Mouse (Mus musculus): ENCODE results near the gene Pecam1. TPM values are rescaled to one million over a fixed set of nuclear protein-coding genes. Genes with fewer than 3 reads are reported as not detected.

Gene Pecam1
- polyA plus RNA-seq, 1 experiment from 2014 or later: 14.8 TPM

DNA sequence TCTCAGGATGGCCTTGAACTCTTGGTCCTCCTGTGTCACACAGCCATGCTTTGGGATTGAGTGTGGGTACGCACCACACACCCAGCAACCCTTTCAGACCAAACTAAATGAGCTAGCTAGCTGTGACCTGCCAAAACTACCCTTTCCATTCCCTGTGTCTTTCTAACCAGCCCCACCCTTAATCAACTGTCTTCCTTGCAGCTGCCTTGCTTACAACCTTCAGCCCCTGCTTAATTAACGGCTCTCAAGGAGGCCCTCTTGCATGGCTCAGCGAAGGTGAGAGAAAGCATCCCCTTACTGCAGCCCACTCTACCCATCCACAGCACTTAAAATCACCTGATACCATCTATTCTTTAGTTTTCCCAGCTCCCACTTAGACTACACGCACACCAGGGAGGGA is 73.1 kb downstream of the Pecam1 start:
- H3K4me2 ChIP-seq: no peak overlapping the region
- no peak overlapping the region for H3K4me3 ChIP-seq (replicated peaks)
- no peaks in the 10 kb centered on the region for H3K27me3 ChIP-seq
- H3K4me1 ChIP-seq: peaks cover 20% of the 10 kb centered on the region
- WGBS: 72% methylated on average over 4 of the region's 4 CpGs
- H3K9ac ChIP-seq: no peak overlapping the region
- no peak for ATAC-seq (ENCODE audit: low FRiP score)
- H3K27ac ChIP-seq: no peak overlapping the region
- H3K9me3 ChIP-seq: no peaks in the 10 kb centered on the region
- no peaks in the 10 kb centered on the region for H3K36me3 ChIP-seq (replicated peaks)

DNA sequence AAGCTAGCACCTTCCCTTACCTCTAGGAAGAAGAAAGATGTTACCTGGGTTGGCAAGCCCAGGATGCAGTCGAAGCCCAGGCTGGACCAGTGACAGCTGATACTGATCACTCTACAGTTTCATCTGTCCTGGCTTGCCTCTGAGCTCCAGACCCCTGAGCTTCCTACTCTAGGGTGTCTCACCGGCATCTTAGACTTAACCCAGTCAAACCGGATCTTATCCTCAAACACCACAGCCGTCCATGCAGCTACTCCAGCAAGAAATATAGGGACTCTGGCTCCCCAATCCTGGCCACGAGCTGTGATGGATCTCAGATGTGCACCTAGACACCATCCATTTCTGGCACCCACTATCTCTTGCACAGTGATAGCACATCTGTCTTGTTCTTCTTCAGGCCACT is 74.6 kb downstream of the Pecam1 start:
- Histone ChIP-seq H3K4me1 (peaks cover 23% of the 10 kb centered on the region), H3K36me3 (replicated peaks) (no peaks in the 10 kb centered on the region), H3K27me3 (no peaks in the 10 kb centered on the region), H3K27ac (no peak overlapping the region), H3K4me2 (no peak overlapping the region), H3K9me3 (no peaks in the 10 kb centered on the region), H3K4me3 (replicated peaks) (no peak overlapping the region), H3K9ac (no peak overlapping the region)
- ATAC-seq (ENCODE audit: low FRiP score): no peak
- WGBS: 90% methylated on average over 5 of the region's 5 CpGs

DNA sequence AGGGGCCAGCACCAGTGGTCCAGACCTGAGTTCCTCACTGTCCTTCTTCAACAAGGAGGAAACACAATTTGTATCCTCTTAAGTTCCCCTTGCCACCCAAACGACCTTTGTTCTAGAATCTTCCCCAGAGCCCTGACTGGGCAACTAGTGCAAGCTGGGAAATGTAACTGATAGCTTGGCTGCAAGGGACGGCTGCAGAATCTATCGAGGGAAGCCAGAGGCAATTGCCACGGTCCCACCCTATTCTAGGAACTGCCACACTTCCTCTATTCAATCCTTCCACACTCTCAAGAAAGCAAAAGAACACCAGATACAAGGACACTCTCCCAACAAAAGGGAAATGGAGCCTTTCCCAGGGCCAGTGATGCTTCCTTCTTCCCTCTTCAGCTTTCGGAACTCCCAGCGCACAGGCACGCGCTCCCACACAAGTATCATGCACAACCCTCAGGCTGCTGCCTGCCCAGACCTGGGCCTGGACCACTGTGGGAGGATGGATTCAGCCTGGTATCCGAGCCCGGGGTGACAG is 75.2 kb downstream of the Pecam1 start:
- H3K4me2 ChIP-seq: peak overlapping the region; percentile 13

DNA sequence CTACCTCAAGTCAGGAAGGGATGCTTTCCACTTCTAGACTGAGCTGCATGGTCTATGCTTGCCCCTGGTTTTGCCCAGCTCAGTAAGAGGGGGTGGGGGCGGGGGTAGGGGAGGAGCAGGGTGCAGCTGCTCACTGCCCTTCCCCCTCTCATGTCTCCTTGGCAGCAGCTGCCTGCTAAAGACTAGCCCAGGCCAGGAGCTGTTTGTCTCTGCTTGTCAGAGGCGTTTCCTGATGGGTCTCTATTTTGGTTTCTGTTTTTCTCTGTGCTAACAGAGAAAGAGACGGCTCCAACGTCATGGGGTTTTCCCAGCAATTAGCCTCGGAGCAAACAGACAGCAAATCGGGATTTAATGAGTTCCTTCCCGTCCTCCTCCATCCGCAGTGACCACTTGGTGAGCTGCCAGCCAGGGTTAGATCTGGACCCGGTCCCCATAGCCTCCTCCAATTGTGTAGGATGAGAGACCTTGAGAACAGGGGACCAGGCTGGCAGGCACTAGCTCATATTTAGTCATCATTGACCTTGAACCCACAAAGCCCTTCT is 75.7 kb downstream of the Pecam1 start:
- Histone ChIP-seq H3K9me3 (no peaks in the 10 kb centered on the region), H3K4me3 (replicated peaks) (no peak overlapping the region), H3K36me3 (replicated peaks) (no peaks in the 10 kb centered on the region), H3K27me3 (no peaks in the 10 kb centered on the region), H3K4me1 (peaks cover 27% of the 10 kb centered on the region), H3K4me2 (peak overlapping the region; percentile 13), H3K9ac (no peak overlapping the region), H3K27ac (peak overlapping the region; percentile 83)
- WGBS: 2% methylated on average over 9 of the region's 9 CpGs
- peak; percentile 93 for ATAC-seq (ENCODE audit: low FRiP score)

More for the DNA sequence above, 75.2 kb downstream of the Pecam1 start:
- 76% methylated on average over 10 of the region's 10 CpGs for WGBS
- Histone ChIP-seq H3K27me3 (no peaks in the 10 kb centered on the region), H3K4me1 (peaks cover 24% of the 10 kb centered on the region), H3K9ac (no peak overlapping the region), H3K9me3 (no peaks in the 10 kb centered on the region), H3K4me3 (replicated peaks) (no peak overlapping the region), H3K27ac (peak overlapping the region; percentile 83), H3K36me3 (replicated peaks) (no peaks in the 10 kb centered on the region)
- ATAC-seq (ENCODE audit: low FRiP score): no peak

DNA sequence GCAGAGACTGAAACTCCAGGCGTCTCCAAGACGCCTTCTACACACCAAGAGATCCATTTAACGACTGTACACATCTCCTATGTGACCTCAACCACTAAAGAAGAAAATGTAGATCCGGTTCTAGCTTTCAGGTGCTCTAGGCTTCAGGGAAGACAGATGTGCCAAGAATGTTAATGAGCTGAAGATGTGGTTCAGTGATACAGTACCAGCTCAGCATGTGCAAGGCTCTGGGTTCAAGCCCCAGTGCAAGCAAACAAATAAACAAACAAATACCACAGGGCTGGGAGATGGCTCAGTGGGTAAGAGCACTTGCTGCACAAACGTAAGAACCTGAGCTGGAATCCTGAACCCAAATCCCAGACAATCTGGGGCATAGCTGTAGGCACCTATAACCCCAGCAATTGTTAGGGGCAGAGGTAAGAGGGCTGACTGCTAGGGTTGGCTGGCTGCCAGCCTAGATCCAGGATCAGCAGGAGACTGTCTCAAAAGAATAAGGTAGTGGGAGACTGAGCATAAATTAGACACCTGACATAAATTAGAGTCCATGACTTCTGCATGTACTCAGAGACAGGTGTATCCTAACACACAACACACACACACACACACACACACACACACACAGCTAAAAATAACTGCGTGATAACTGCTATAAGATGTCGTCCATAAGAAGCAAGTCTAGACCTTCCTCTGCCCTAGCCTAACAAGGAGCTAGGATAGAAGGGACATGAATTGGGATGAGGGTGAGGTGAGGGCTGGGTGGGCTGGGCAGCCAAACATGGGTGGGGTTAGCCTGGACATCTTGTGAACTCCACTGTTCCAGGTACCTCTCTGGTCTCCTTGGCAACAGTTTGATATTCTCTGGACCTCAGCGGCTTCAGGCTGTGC is 76.5 kb downstream of the Pecam1 start:
- H3K36me3 ChIP-seq (replicated peaks): no peaks in the 10 kb centered on the region
- 68% methylated on average over 8 of the region's 8 CpGs for WGBS
- H3K4me2 ChIP-seq: peak overlapping the region; percentile 13; the same call in 1 of the 2 replicates
- peaks cover 32% of the 10 kb centered on the region for H3K4me1 ChIP-seq
- H3K9me3 ChIP-seq: no peaks in the 10 kb centered on the region
- no peaks in the 10 kb centered on the region for H3K27me3 ChIP-seq
- H3K9ac ChIP-seq: no peak overlapping the region
- ATAC-seq (ENCODE audit: low FRiP score): no peak; the same call in 1 of the 2 replicates
- H3K27ac ChIP-seq: peak overlapping the region; percentile 83
- no peak overlapping the region for H3K4me3 ChIP-seq (replicated peaks)

DNA sequence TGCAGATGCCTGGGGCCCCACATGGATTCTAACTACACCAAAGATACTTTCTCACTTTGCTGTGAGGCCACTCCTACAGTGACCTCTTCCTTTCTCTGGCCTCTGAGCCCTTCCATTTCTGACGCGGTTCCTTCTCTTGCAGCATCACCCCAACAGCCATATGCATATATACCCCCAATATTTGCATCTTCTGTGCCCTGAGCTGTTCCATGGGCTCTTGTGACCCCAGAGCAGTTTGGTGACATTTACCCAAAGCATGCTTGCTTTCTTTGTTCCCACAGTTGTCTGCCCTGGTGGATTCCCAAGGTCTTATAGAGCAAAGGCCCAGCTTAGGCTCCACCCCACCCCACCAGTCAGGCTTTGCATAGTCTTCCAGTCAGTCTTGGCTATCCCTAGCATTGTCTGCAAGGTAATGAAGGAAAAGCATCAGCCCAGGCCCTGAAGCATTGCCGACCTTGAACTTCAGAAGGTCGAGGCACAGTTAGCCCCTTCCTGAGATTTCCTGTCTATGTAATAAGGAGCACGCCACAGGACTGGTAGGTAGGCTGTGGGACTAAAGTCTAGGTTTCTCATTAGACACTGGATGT is 77.4 kb downstream of the Pecam1 start:
- Histone ChIP-seq H3K36me3 (replicated peaks) (no peaks in the 10 kb centered on the region), H3K9me3 (no peaks in the 10 kb centered on the region), H3K27ac (no peak overlapping the region), H3K4me2 (no peak overlapping the region), H3K27me3 (no peaks in the 10 kb centered on the region), H3K4me1 (peaks cover 32% of the 10 kb centered on the region), H3K9ac (no peak overlapping the region), H3K4me3 (replicated peaks) (no peak overlapping the region)
- no peak for ATAC-seq (ENCODE audit: low FRiP score)
- WGBS: 93% methylated on average over 5 of the region's 5 CpGs

DNA sequence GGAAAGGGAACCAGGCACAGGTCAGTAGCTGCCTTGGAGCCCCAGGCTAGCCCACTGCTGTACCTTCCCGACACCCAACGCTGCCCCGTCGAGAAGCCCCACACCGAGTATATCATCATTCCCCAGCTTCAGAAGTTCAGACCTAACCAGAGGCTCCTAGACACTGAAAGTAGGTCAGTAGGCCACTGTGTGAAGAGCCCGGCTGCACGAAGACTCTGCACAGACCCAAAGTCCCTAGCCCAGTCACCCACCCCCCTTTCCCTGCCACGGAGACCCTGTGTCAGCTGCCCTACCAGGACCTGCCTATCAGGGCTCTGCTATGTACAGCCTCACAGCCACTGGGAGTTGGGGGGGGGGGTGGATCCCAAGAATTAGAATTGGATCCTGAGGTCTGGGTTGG is 78.6 kb downstream of the Pecam1 start:
- Histone ChIP-seq H3K4me1 (peaks cover 32% of the 10 kb centered on the region), H3K9ac (no peak overlapping the region), H3K4me3 (replicated peaks) (no peak overlapping the region), H3K27me3 (no peaks in the 10 kb centered on the region), H3K4me2 (no peak overlapping the region), H3K27ac (no peak overlapping the region), H3K9me3 (no peaks in the 10 kb centered on the region), H3K36me3 (replicated peaks) (no peaks in the 10 kb centered on the region)
- ATAC-seq (ENCODE audit: low FRiP score): no peak
- 91% methylated on average over 8 of the region's 8 CpGs for WGBS

DNA sequence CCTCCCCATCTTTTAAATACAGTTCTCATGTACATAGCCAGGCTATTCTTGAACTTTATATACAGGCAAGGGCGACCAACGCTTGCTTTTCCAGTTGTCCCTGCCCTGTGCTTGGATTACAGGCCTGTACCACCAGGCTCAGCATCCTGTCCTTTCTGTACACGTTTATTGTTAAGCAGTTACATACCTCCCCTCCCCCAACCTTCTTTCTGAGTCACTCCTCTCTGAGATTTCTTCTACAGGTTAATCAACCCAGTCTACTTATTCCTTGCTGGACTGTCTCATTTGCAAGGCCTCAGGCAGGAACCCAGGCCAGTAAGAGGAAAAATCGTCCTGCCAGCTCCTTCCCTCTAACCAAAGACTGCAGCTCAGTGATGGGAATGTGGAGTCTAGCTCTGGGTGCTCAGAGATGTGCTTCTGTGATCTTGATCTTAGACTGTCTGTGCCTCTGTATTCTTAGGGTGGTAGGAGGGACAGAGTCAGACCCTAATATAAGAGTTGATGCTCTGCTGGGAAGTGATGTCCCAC is 79.4 kb downstream of the Pecam1 start:
- Histone ChIP-seq H3K9me3 (no peaks in the 10 kb centered on the region), H3K27me3 (no peaks in the 10 kb centered on the region), H3K4me1 (peaks cover 32% of the 10 kb centered on the region), H3K36me3 (replicated peaks) (no peaks in the 10 kb centered on the region), H3K4me2 (no peak overlapping the region), H3K4me3 (replicated peaks) (no peak overlapping the region), H3K9ac (no peak overlapping the region), H3K27ac (no peak overlapping the region)
- no peak for ATAC-seq (ENCODE audit: low FRiP score)
- 70% methylated on average over 4 of the region's 4 CpGs for WGBS

DNA sequence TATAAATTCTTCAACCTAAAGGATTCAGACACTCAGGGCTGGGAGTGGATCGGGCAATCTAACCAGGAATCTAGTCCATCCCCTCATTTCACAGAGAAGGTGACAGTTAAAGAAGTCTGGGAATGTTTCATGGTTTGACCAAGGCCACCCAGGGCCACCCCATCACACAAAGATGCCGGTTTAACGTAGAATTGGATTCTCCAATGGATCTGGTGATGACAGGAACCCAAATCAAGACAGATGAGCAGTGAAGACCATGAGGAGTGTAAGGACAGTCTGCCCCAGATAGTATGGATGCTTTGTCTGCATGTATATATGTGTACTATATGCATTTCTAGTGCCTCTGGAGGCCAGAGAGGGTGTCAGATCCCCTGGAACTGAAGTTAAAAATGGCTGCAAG is 80.2 kb downstream of the Pecam1 start:
- Histone ChIP-seq H3K27ac (peak overlapping the region; percentile 15; the same call in 1 of the 2 replicates), H3K36me3 (replicated peaks) (no peaks in the 10 kb centered on the region), H3K4me1 (peaks cover 29% of the 10 kb centered on the region), H3K27me3 (no peaks in the 10 kb centered on the region), H3K4me3 (replicated peaks) (no peak overlapping the region), H3K9me3 (no peaks in the 10 kb centered on the region), H3K9ac (no peak overlapping the region), H3K4me2 (no peak overlapping the region)
- 77% methylated on average over 3 of the region's 3 CpGs for WGBS
- no peak for ATAC-seq (ENCODE audit: low FRiP score)

DNA sequence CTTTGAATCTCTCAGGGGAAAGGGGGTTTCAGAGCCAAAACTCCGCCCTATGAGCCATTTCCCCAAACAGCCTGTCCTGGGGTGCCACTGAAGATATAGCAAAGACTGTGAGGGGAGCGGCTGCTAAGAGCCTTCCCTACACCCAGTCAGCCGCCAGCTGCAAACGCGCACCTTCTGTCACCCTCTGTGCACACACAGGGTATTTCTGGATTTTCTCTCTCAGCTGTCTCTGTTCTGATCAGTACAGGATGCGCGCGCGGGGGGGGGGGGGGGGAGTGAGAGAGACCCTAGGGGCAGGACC is 80.6 kb downstream of the Pecam1 start:
- Histone ChIP-seq H3K9ac (no peak overlapping the region), H3K4me2 (no peak overlapping the region), H3K9me3 (no peaks in the 10 kb centered on the region), H3K27me3 (no peaks in the 10 kb centered on the region), H3K36me3 (replicated peaks) (no peaks in the 10 kb centered on the region), H3K27ac (peak overlapping the region; percentile 15; the same call in 1 of the 2 replicates), H3K4me1 (peaks cover 25% of the 10 kb centered on the region), H3K4me3 (replicated peaks) (no peak overlapping the region)
- 16% methylated on average over 9 of the region's 9 CpGs for WGBS
- no peak for ATAC-seq (ENCODE audit: low FRiP score)

DNA sequence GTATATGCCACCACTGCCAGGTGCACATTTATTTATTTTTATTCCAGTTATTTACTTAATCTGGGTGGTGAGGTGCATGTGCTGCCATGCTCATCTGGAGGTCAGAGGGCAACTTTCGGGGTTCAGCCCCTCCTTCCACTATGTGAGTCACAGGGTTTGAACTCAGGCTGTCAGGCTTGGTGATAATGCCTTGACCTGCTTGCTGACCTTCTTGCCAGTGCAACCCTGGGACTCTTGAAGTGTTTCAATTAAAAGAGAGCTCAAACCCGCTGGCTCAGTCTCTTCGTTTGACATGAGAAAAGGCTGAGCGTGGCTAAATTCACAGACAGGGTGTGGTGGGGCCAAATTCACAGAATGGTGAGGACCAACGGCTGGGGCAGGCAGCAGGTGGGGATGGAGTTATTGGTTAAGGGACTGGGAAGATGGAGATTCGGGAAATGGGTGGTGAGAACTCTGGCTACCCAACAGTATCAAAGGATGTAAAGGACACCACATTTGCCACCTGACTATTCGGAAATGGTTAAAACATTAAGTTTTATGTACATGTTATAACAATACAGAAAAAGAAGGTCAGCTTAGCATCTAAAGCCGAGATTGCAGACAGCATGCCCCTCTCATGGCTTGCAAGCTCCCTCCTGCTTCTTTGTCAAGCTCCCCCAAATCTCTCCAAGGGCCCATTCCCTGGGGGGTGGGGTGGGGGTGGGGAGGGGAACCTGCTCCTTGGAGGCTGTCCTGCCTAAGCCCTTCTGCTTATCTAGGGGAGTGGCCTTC is 81.1 kb downstream of the Pecam1 start:
- H3K27ac ChIP-seq: no peak overlapping the region
- WGBS: 30% methylated on average over 8 of the region's 8 CpGs

DNA sequence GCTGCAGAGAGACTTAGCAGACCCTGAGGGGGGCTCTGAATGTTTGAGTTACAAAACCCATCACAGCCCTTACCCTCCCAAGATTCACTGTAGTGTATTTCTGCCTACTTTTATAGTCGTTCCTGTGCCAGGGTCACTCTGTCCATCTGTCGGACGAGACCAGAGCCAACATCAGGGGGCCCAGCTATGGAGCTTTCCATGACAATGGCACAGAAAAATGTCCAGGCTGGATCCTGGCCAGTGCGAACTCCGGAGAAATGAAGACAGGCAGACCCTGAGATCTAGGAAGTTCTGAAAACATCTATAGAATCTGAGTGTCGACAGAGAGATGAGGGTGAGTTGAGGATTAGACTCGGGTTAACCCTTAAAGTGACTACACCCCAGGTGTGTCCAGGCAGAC is 82.1 kb downstream of the Pecam1 start:
- no peak overlapping the region for H3K27ac ChIP-seq
- peaks cover 12% of the 10 kb centered on the region for H3K4me1 ChIP-seq
- no peaks in the 10 kb centered on the region for H3K36me3 ChIP-seq (replicated peaks)
- no peak for ATAC-seq (ENCODE audit: low FRiP score)
- H3K9me3 ChIP-seq: no peaks in the 10 kb centered on the region
- WGBS: 73% methylated on average over 7 of the region's 7 CpGs
- no peaks in the 10 kb centered on the region for H3K27me3 ChIP-seq
- H3K9ac ChIP-seq: no peak overlapping the region
- H3K4me3 ChIP-seq (replicated peaks): no peak overlapping the region
- no peak overlapping the region for H3K4me2 ChIP-seq

More for the DNA sequence above, 81.1 kb downstream of the Pecam1 start:
- H3K4me1 ChIP-seq: peaks cover 19% of the 10 kb centered on the region
- no peaks in the 10 kb centered on the region for H3K9me3 ChIP-seq
- no peak for ATAC-seq (ENCODE audit: low FRiP score)
- no peak overlapping the region for H3K4me2 ChIP-seq
- no peak overlapping the region for H3K4me3 ChIP-seq (replicated peaks)
- H3K9ac ChIP-seq: no peak overlapping the region
- H3K27me3 ChIP-seq: no peaks in the 10 kb centered on the region
- no peaks in the 10 kb centered on the region for H3K36me3 ChIP-seq (replicated peaks)
